Mouse (Mus musculus) right cerebral cortex, postnatal 4 days (tissue): ENCODE data around the gene Nfam1.

Source experiments
- DNase-seq: peaks from one replicate; pipeline ENCODE4 v3.0.0-alpha.2; 2022

The Nfam1 gene

GRCm38 (mm10) chr15:82992079-82992783 lies 40.9 kb downstream of the Nfam1 start:
- no peak for DNase-seq

GRCm38 (mm10) chr15:82989190-82989704 lies 43.9 kb downstream of the Nfam1 start:
- DNase-seq = no peak

GRCm38 (mm10) chr15:82987732-82988112 lies 45.4 kb downstream of the Nfam1 start, which contains the start of gene Tcf20:
TSS of gene Tcf20 (minus strand) at chr15:82987872.
- peak; percentile 86 for DNase-seq

GRCm38 (mm10) chr15:82987014-82987731 lies 45.9 kb downstream of the Nfam1 start:
- DNase-seq = no peak

GRCm38 (mm10) chr15:82984574-82984973 lies 48.5 kb downstream of the Nfam1 start:
- no peak for DNase-seq

- no peak for DNase-seq
These were observed 49.0 kb downstream of the Nfam1 start for GRCm38 (mm10) chr15:82984097-82984496.

- peak; percentile 50 for DNase-seq
These were observed 49.6 kb downstream of the Nfam1 start for GRCm38 (mm10) chr15:82983416-82984026.

GRCm38 (mm10) chr15:82982724-82983415 lies 50.2 kb downstream of the Nfam1 start:
- peak; percentile 55 for DNase-seq

GRCm38 (mm10) chr15:82981676-82982520 lies 51.2 kb downstream of the Nfam1 start:
- DNase-seq = no peak

- no peak for DNase-seq
These were observed 53.6 kb downstream of the Nfam1 start for GRCm38 (mm10) chr15:82979531-82979930.

- no peak for DNase-seq
These were observed 58.6 kb downstream of the Nfam1 start for GRCm38 (mm10) chr15:82974471-82974870.

GRCm38 (mm10) chr15:82969206-82969721 lies 63.8 kb downstream of the Nfam1 start:
- no peak for DNase-seq

GRCm38 (mm10) chr15:82968449-82968848 lies 64.7 kb downstream of the Nfam1 start:
- DNase-seq = peak; percentile 70

GRCm38 (mm10) chr15:82967947-82968346 lies 65.2 kb downstream of the Nfam1 start:
- DNase-seq = no peak

- DNase-seq = no peak
These were observed 68.8 kb downstream of the Nfam1 start for GRCm38 (mm10) chr15:82964266-82964825.

- DNase-seq = peak; percentile 64
These were observed 69.5 kb downstream of the Nfam1 start for GRCm38 (mm10) chr15:82963556-82964156.

- DNase-seq = peak; percentile 48
These were observed 70.0 kb downstream of the Nfam1 start for GRCm38 (mm10) chr15:82963090-82963489.

- no peak for DNase-seq
These were observed 70.6 kb downstream of the Nfam1 start for GRCm38 (mm10) chr15:82962536-82962935.

GRCm38 (mm10) chr15:82960786-82961561 lies 72.1 kb downstream of the Nfam1 start:
- DNase-seq = no peak

GRCm38 (mm10) chr15:82959151-82959550 lies 74.0 kb downstream of the Nfam1 start:
- DNase-seq = no peak
